Mouse (Mus musculus): ENCODE measurements around the gene Minar1.
A peak's percentile ranks its signal among the peaks of the same experiment; 100 is the strongest.

The Minar1 gene

DNA sequence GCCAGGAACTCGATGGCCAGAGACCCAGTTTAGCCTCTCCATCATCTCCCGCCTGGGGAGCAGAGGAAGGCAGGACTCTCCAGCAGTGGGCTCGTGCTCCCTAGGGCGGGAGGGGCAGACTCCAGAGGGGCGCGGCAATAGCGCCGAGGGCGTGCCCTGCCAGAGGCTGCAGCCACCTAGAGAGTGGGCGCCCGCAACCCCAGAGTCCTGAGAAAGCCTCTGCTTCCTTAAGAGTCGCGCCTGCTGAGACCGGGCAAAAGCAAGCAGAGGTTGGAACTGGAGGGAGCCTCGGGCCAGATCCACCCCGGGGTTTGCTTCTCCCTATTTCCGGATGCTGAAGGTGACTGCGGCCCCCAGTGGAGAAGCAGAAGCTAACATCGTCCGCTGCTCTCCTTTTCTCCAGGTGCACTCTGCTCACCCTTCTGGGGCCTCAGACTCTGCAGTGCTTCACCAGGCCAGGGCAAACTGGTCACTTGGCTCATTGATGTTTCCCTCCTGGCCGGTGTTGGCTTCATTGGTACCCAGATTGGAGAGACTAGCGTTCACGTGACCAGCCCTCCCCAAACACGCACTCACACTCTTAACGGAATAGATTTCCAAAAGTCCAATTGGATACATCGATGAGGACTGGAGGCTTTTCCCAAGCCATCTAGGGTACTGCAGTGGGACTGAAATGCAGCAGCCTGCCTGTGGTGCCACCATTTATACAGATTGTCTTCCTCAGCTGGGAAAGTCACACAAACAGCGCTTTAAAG is at the start of gene Minar1:
Gene Minar1 (minus strand): TSS at position 120 of the 755 bp plus-strand sequence.
- peak; percentile 13 for DNase-seq (ENCODE audit: low read depth, low spot score)

DNA sequence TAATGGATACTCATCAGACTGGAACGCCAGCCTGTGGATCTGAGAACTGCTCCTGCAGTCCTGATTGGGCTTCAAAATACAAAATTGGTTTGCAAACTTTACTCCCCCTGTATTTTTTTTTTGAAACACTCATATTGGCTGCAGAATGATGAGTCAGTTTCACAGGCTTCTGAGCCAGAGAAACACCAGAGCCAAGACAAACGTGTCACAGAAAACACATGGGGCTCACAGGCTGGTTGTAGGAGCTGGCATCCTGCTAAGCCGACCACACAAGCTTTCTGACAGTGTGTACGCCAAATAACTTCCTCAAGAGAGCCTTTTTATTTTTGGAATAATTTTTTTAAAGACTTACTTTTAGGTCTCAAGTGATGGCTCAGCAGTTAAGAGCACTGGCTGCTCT is 47.0 kb upstream of the Minar1 start:
- no peak for DNase-seq (ENCODE audit: low read depth, low spot score)

DNA sequence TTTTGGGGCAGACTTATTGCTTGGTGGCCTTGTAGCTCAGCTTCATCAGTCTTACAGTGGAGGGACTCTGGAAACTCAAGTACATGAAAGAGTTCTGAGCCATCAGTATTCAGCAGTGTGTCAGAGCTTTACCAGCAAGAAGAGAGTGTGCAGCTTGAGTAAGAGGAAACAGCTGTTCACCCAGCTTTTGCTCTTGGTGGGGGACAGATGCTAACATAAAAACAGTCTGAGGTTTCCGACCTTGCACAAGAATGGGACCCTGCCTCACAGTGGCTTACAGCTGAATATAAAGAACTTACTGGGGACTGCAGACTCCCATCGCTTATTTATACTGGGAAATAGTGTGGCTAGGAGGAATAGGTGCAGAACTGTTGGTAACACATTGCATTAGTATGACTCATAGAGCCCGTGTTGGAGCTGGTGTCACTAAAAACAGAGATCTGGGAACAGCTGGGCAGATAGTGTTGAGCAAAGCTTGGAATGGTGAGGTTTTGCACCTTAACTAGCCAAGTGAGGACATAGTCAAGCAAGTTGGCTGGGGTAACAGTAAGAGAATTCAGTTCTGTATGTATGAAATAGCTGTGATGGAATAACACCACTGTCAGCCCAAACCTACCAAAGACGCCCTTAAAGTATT is 44.5 kb upstream of the Minar1 start:
- DNase-seq (ENCODE audit: low read depth, low spot score): no peak

DNA sequence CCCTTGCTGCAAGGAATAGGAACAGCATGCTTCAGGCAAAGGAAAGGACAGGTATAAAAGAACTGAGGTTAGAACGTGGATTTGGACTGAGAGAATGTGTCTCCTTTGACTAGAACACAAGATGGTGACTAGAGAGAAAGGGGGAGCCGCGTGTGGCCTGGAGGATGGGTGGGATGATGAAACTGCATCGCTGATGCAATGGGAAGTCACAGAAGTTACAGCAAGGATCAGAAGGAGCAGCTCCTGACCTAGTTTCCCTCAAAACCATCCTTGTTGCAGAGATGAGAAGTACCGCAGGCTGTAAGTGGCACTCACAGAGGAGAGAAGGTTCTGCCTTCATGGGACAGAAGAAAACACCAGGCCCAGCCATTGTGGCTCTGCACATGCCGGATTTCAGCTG is 28.0 kb upstream of the Minar1 start:
- DNase-seq (ENCODE audit: low read depth, low spot score): no peak

DNA sequence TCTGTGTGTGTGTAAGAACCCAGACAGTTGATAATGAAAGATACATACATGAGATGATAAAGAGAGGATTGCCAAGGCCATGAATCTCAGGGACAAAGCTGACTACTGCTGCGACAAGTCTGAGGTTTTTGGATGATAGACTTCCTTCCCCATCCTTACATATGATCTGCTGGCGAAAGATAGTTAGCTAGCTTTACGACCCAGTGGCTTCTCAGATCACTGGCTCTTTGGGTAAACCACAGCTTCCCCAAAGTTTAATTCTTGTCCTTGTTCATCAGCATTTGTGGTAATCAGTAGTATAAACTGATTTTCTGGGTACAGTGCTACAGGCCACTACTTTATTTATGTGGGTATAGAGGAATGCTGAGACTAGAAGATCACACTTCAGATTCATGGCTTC is 14.5 kb upstream of the Minar1 start:
- DNase-seq (ENCODE audit: low read depth, low spot score): no peak

DNA sequence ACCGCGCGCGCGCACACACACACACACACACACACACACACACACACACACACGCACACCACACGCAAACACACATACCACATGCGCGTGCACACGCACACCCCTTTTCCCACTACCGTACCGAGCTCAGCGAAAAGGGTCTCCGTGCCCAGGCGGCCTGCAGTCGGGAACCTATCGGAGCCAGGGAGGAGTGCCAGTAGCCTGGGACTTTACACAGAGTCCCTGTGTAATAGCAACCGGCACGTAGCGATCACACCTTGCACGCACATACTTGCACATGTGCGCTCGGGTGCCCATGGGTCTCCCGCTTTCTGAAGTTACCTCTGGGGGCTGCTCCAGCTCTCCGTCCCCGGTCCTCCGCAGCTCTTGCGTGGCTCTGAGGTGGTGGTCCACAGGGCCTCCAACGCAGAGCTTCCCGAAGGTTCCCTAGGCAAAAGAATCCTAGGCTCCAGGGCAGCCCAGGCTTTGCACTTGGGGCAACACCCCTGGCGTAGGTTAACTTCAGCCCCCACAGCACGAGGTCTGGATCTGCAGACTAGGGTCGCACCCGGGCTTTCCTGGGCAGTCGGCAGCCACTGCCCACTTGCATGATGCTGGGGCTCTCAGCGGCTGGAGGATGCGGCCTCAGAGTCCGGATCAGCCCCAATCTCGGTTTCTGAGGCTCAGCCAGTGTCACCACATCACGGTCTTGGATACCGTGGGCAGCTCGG is 474 bp downstream of the Minar1 start:
- no peak for DNase-seq (ENCODE audit: low read depth, low spot score)

DNA sequence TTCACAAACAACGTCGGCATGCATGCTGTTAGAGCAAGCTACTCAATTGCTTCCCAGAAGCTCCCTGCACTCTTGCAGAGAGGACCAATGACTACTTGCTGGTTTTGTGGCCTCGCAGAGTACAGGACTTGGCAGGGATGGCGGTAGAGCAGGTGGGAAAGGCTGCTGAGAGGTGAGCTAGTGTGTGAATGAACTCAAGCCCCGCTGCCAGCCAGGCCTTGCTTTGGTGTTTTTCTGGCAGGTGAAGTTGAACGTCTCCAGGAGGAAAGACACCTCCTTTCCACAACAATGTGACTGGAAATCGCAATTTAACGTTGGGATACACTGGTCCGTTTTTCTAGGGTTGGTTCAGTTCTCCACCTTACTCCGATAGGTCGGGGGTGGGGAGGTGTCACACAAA is 1.2 kb downstream of the Minar1 start:
- DNase-seq (ENCODE audit: low read depth, low spot score): no peak

DNA sequence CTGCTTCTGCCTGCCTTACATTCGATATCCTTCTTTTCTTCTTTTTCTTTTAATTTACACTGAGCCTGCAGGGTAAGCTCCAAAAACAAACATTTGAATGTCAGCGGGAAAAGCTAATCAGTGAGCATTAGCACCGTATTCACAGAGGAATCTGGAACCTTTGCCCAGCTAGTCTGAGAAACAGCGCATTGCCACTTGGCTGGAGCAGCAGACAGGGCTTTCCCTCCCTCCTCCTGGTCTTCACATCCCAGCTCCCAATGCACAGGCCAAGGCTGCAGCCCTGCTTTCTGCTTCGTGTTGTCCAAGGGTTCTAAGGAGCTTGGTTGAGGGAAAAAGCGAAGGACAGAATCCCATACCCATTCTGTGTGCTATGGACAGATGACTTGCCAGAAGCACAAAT is 2.6 kb downstream of the Minar1 start:
- DNase-seq (ENCODE audit: low read depth, low spot score): no peak

DNA sequence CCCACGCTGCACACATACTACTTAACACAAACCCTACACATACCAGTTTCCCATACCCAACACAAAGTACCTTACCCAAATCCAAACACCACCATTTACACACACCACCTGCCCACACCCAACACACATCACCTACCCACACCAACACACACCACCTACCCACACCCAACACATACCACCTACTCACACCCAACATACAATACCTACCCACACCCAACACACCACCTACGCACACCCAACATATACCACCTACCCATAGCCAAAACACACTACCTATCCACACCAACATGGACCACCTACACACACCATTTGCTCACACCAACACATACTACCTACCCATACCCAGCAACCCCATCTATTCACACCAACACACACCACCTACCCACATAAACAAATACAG is 6.0 kb downstream of the Minar1 start:
- no peak for DNase-seq (ENCODE audit: low read depth, low spot score)

DNA sequence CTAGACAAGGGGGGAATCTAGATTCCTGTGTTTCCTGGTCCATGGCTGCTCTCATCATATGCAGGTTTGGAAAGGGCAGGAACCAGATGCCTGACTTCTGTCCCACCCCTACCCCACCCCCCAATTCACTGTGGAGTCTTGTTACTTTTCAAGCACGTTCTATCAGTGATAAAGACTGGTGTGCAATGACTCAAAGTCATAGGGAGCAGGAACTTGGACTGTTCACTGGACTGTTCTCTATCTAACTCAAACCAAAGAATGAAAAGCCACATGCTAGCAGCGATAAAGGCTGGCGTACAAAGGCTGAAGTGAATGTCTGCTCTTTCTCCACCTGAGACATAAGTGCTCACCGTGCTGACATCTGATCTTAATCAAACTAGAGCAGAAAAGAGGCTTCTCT is 12.3 kb downstream of the Minar1 start:
- no peak for DNase-seq (ENCODE audit: low read depth, low spot score)

DNA sequence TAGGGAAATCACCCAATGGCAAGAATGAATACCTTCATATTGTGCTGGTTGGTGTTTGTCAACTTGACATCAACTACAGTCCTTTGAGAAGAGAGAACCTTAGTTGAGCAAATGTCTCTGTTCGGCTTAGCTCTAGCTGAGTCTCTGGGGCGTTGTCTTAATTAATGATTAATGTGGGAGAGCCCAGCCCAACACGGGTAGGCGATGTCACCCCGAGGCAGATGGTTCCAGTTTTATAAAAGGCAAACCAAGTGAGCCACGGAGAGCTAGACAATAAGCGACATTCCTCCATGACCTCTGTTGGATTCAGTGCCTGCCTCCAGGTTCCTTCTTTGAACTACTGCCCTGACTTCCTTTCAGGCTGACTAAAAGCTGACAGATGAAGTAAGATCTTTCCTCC is 15.6 kb downstream of the Minar1 start:
- no peak for DNase-seq (ENCODE audit: low read depth, low spot score)

DNA sequence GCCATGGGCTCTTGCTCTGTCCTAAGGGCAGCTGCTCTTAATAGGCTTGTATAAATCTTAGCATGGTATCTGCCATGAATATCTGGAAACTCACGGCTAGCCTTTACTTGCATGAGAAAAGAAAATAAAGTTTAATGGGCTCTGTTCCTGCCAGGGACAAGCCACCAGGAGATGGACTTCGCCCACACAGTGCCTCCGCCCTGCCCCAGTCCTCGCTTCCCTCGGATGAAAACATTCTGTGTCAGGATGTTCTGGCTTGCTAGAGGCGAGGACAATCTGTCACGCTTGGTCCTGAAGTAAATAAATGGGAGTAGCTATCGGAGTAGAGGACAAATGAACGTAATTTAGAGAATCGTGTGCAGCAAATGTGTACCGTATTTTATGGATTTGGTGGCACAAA is 16.7 kb downstream of the Minar1 start:
- no peak for DNase-seq (ENCODE audit: low read depth, low spot score)

DNA sequence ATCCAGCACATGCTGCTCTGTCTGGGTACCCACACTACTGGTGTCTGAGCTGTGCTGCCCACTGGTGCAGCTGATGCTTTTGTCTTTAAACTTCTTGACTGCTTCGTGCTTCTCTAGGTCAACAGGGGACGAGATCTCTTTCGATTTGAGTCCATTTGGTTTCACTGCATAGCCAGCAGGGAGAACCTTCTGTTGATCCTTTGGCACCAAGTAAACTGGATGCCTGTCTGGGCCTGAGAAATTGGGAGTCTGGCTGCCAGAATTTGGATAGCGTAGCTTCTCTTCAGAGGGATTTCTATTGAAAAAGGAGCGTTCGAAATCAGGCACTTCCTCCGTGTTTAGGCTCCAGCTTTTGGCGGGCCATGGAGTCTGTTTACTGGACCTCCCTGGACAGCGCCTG is 21.0 kb downstream of the Minar1 start:
- no peak for DNase-seq (ENCODE audit: low read depth, low spot score)

DNA sequence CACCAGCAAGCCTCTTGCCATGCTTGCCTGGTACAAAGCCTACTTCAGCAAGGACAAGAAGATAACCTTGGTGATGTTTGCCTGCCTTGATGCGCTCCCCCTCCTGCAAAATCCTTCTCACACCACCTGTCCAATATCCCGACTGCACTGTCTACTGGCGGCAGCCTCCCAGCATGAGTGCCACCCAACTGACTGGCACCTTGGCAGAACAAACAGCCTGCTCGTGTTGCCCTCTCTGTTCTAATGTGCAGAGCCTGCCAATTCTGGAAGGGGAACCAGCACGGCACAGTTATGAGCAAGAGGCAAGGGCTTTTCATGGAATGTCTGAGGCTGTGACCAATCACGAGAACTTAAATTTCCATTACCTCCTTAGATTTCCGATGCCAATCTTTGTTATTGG is 22.2 kb downstream of the Minar1 start:
- DNase-seq (ENCODE audit: low read depth, low spot score): no peak

DNA sequence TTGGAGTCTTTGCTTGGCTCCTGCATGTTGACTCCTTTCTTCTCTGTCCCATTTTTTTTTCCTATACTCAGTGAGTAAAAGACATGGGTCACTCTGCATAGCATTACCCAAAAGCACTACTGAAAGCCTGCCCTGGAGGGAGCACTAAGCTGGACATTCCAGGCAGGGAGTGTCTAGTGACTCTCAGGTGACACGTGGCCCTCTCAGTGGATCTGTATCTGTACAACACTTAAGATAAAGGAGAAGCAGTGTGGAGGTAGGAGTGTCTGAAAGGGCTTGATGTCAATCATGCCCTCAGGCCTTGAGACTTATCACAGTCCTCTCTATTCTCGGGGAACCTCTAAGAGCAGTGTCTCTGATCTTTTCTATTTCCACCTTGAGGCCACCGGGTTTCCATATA is 25.9 kb downstream of the Minar1 start:
- no peak for DNase-seq (ENCODE audit: low read depth, low spot score)

DNA sequence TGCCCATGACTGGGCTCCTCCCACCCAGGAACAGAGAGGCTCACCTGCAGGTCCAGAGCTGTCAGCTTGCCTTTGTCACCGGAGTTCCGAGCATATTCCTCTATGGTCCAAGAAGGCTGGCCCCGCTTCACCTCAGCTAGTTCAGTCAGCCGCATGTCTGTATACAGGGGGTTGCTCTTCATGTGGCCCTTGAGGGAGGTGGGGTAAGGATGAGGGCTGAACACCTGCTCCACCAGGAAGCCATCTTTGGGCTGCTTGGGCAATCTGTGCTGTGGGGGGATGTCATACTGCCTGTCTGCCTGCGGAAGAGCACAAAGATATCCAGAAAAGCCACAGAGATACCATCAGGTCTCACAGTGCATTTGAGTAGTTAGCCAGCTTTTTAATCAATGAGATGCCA is 26.5 kb downstream of the Minar1 start:
- no peak for DNase-seq (ENCODE audit: low read depth, low spot score)

DNA sequence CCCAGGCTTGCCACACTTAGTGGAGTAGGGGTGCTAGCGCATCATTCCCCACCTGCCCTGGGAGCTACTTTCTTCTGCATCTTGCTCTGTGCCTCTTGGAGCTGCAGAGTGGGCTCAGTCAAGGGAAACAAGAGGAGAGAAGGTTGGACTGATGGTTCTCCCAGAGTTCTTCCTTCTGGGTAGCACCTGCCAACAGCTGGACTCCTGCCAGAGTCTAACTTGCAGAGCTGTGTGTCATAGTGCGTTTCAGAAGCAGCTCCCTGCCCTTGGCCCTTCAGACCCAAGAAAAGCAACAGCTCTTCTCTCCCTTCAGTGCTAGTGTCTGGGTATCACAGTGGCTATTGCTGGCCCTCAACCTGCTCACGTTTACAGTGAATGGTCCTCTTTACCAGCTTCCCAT is 30.5 kb downstream of the Minar1 start:
- DNase-seq (ENCODE audit: low read depth, low spot score): no peak

DNA sequence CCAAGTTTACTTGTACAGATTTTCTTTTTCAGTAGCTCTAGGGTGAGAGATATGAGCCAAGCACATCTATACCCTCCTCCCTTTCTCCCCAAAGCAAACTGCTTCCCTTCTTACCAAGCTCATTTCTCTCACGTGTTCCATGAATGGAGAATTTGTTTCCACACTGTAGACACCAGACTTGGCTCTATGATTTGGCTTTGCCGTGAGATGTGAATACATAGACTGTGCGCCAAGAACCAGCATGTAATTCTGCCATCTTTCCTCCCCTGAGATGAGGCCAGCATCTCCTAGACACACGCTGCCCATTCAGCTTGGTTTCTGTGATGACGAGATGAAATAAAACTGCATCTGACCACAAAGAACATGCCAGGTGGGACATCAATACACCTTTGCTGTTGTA is 44.5 kb downstream of the Minar1 start:
- no peak for DNase-seq (ENCODE audit: low read depth, low spot score)

DNA sequence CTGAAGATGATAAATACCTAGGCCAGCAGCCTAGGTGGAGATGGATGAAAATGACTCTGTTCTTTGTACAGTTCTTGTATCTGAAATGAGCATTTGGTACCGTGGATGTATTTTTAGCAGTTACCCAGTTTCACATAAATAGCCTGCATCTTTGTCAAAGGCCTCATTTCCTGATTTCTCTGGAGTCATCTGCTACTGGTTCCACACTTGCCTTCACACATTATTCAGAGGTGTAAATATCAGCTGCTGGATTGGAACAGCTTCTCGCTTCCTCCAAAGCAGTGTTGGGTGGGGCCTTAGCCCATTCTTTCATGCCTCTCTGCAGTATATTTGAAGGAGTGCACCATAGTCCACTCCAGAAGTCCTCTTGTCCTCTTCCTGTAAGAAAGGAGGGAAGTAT is 70.3 kb downstream of the Minar1 start:
- no peak for DNase-seq (ENCODE audit: low read depth, low spot score)

All from retina, postnatal 7 days (tissue).